Mouse (Mus musculus) liver, adult 10 weeks (tissue): ENCODE results near the gene Rtl8c. TPM values are rescaled to one million over a fixed set of nuclear protein-coding genes. Genes with fewer than 3 reads are reported as not detected.

ENCODE experiments used
- polyA plus RNA-seq: library from polyadenylated mRNA; stranded (reverse); fragments of 350-450 nt; fragmentation: Illumina TruSeq; extraction: RNeasy Lipid Tissue Mini Kit (QIAGEN cat#74804); gene quantifications from one replicate; pipeline ENCODE4 v1.2.3, GENCODE M21; 2014; ENCODE audit warnings: low read depth, low replicate concordance

Rtl8c gene
- not detected for polyA plus RNA-seq

DNA sequence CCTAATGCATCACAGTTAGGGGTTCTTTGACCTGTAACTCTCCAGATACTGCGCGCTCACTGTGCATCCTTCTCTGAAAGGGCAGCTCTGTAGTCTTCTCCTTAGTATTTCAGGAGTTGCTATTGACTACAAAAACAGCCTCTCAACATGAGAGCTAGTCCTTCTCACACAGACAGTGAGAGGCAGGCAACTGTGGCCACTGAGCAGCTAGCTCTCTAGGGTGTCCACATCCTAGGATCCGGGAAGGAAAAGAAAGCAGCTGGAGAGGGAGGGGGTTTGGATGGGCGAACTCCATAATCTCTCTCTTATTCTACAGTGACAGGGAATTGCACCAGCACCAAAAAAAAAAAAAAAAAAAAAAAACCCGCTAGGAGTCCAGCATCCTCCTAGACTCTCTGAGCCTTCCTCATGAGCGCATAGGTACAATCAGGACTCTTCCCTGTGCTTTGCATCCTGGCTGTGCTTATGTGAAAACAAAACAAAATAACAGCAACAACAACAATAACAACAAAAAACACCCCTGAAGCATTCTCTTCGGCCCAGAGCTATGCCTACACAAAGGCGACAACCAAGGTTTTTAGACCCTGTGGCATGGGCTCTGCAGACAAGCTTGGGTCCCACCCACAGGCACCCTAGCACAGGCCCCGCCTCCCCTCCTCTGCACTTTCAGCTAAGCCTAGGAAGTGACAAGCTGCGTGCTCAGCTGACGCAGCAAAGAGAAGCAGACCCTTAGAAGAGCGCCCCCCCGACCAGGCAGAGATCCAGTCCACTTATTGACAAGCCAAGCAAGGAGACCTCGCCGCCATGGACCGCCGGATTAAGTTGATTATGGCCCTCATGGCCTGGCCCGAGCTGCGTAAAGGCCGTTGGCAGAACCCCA is at the start of gene Rtl8c:
Rtl8c (plus strand) TSS at position 791 of the 880 bp plus-strand sequence.

DNA sequence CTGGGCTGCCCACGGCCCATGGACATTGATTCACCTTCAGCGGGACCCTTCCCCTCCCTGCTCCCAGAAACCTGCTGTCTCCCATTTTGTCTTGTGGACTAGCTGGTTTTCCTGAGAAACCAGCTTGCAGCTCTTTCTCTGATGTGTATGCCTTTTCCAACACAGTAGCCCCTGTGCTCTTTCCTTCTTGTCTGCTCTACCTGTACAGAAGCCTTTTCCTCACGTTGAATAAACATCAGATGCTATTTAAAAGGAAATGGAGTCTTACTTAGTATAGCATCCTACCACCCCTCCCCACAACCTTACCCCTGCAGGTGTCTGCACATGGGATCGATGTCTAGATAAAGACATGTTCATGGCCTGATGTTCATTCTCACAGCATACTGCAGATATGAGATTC is 1.0 kb downstream of the Rtl8c start, which contains the start of gene Gm14597:
Gm14597 (minus strand) TSS at position 101 of the 400 bp plus-strand sequence.

DNA sequence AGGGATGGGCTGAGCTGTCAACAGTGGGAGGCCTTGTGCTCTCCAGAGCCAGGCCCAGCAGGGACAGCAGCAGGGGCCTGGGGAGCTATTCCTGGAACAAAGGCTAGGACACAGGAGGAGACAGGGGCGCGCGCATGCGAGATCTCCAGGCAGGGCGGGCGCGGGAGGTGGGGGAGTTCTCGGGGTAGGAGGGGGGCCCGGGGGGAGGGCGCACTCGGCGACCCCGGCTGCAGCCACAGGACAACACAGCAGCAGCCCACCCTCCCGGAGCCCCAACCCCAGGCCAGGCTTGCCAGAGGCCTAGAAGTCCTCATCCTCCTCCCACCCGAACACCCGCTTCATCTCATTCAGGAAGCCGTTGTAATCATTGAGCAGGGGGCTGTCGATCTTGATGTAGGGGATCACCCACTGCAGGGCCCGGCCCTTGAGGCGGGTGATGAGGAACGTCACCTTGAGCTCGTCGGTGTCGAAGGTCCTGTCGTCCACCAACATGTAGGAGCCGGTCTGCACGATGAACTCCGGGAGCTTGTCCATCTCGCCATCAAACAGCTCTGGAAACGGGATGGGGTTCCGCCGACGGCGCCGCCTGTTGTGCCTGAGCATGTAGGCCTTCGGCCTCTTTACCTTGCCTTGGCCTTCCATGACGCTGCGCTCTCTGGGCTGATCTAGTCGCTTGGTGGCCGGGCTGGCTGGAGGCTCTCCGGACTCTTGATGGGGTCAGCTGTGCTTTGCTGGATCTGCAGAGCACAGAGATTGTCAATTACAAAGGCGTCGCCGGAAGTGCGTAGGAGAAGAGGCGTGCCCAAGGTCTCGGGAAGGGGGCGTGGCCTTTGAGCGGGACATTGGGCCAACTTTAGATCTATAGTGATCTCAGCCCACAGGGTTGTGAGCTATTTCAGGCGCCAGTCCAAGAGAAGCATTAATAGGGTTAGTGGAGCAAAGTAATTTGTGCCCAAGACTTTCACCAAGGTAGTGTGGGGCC is 35.4 kb downstream of the Rtl8c start, which contains the start of gene Rtl8a:
Rtl8a (minus strand) TSS at position 703 of the 982 bp plus-strand sequence.

Other genes with a start within 250 kb of the Rtl8c start
- 31.6 TPM for gene Mospd1, start 237.5 kb upstream of the Rtl8c start, polyA plus RNA-seq
- not detected for gene Etd, start 173.1 kb upstream of the Rtl8c start, polyA plus RNA-seq
- gene Gm14597, start 947 bp downstream of the Rtl8c start, polyA plus RNA-seq = not detected
- 2.7 TPM for gene Rtl8a, start 35.6 kb downstream of the Rtl8c start, polyA plus RNA-seq
- gene Rtl8b, start 62.4 kb downstream of the Rtl8c start, polyA plus RNA-seq = 0.69 TPM
- gene 4930502E18Rik, start 116.8 kb downstream of the Rtl8c start, polyA plus RNA-seq = not detected
- gene 1700013H16Rik, start 149.8 kb downstream of the Rtl8c start, polyA plus RNA-seq = not detected
- not detected for gene Zfp36l3, start 168.4 kb downstream of the Rtl8c start, polyA plus RNA-seq
- 3.8 TPM for gene Xlr, start 189.7 kb downstream of the Rtl8c start, polyA plus RNA-seq